Mouse (Mus musculus) natural killer cell, adult 2 months (primary cell): ENCODE results near the gene Pla2g4c.

Source experiments
- DNase-seq, 2 experiments: peaks; one replicate each; pipeline ENCODE4 v3.0.0; 2022; ENCODE audit warnings: low spot score in 2 of 2

Pla2g4c gene

GRCm38 (mm10) chr7:13324316-13324715 is at the start of gene Pla2g4c:
Gene Pla2g4c, plus strand, starts transcription at chr7:13324655.
- DNase-seq = no peak

- DNase-seq = no peak
Observed at GRCm38 (mm10) chr7:13277081-13277480, 47.4 kb upstream of the Pla2g4c start, which contains the start of gene Lig1. Gene Lig1, plus strand, starts transcription at chr7:13277283.

GRCm38 (mm10) chr7:13277833-13278232 is 46.6 kb upstream of the Pla2g4c start:
- DNase-seq = no peak

- peak; percentile 87 to 89 for DNase-seq
Observed at GRCm38 (mm10) chr7:13278308-13278891, 46.1 kb upstream of the Pla2g4c start, which contains the start of gene Zswim9. Gene Zswim9, minus strand, starts transcription at chr7:13278721.

GRCm38 (mm10) chr7:13278957-13279356 is 45.5 kb upstream of the Pla2g4c start:
- peak in 1 of 2 experiments; percentile 3 for DNase-seq

- no peak for DNase-seq
Observed at GRCm38 (mm10) chr7:13288621-13289020, 35.8 kb upstream of the Pla2g4c start.

- DNase-seq = no peak
Observed at GRCm38 (mm10) chr7:13290041-13290675, 34.3 kb upstream of the Pla2g4c start.

- DNase-seq = no peak
Observed at GRCm38 (mm10) chr7:13291370-13291769, 33.1 kb upstream of the Pla2g4c start.

GRCm38 (mm10) chr7:13293878-13294855 is 30.3 kb upstream of the Pla2g4c start:
- no peak for DNase-seq

- no peak for DNase-seq
Observed at GRCm38 (mm10) chr7:13295256-13295655, 29.2 kb upstream of the Pla2g4c start.

GRCm38 (mm10) chr7:13297636-13298035 is 26.8 kb upstream of the Pla2g4c start:
- no peak for DNase-seq

- no peak for DNase-seq
Observed at GRCm38 (mm10) chr7:13298821-13299220, 25.6 kb upstream of the Pla2g4c start.

GRCm38 (mm10) chr7:13301643-13302042 is 22.8 kb upstream of the Pla2g4c start:
- DNase-seq = no peak

GRCm38 (mm10) chr7:13302780-13303179 is 21.7 kb upstream of the Pla2g4c start:
- peak; percentile 71 to 82 for DNase-seq

- no peak for DNase-seq
Observed at GRCm38 (mm10) chr7:13303372-13303771, 21.1 kb upstream of the Pla2g4c start.

- DNase-seq = no peak
Observed at GRCm38 (mm10) chr7:13309407-13309806, 15.0 kb upstream of the Pla2g4c start.

GRCm38 (mm10) chr7:13310493-13311199 is 13.8 kb upstream of the Pla2g4c start:
- no peak for DNase-seq

GRCm38 (mm10) chr7:13311401-13311800 is 13.1 kb upstream of the Pla2g4c start:
- DNase-seq = no peak

- DNase-seq = no peak
Observed at GRCm38 (mm10) chr7:13314095-13314597, 10.3 kb upstream of the Pla2g4c start.

- DNase-seq = no peak
Observed at GRCm38 (mm10) chr7:13321424-13321823, 3.0 kb upstream of the Pla2g4c start.

- DNase-seq = no peak
Observed at GRCm38 (mm10) chr7:13330575-13330974, 6.1 kb downstream of the Pla2g4c start.
